Mouse (Mus musculus) heart, embryonic 11.5 days (tissue): ENCODE measurements around the gene Fam19a1. TPM values are rescaled to one million over a fixed set of nuclear protein-coding genes. Genes with fewer than 3 reads are reported as not detected.

Source experiments
- ATAC-seq: fragments of 200-750 bp; cut with Nextera tagmentation; replicated peaks from 2 replicates; pipeline ENCODE4 v1.8.0; 2017; ENCODE audit warnings: moderate library complexity; ENCODE audit not compliant: insufficient number of reproducible peaks, low FRiP score, low TSS enrichment
- H3K27ac ChIP-seq: fragments of 300-500 bp; sonication (generic); 2 replicates; pipeline ENCODE4 v1.5.1; 2014; ENCODE audit warnings: mild to moderate bottlenecking, low read depth, low read length
- H3K27me3 ChIP-seq: fragments of 300-500 bp; sonication (generic); 2 replicates; pipeline ENCODE4 v1.6.1; 2014; ENCODE audit warnings: mild to moderate bottlenecking, low read length, mixed read lengths; ENCODE audit not compliant: control insufficient read depth, insufficient read depth
- H3K36me3 ChIP-seq: fragments of 300-500 bp; sonication (generic); 2 replicates; pipeline ENCODE4 v1.6.1; 2014; ENCODE audit warnings: mild to moderate bottlenecking, low read length, moderate library complexity, mixed read lengths; ENCODE audit not compliant: control insufficient read depth, insufficient read depth
- H3K4me1 ChIP-seq: fragments of 300-500 bp; sonication (generic); 2 replicates; pipeline ENCODE4 v1.6.1; 2014; ENCODE audit warnings: low read length; ENCODE audit not compliant: control insufficient read depth, insufficient read depth
- H3K4me2 ChIP-seq: fragments of 300-500 bp; sonication (generic); 2 replicates; pipeline ENCODE4 v1.6.1; 2014; ENCODE audit warnings: mild to moderate bottlenecking, moderate library complexity
- H3K4me3 ChIP-seq: fragments of 300-500 bp; sonication (generic); 2 replicates; pipeline ENCODE4 v1.5.1; 2014; ENCODE audit warnings: low read depth, low read length
- H3K9ac ChIP-seq: fragments of 300-500 bp; sonication (generic); 2 replicates; pipeline ENCODE4 v1.6.1; 2014; ENCODE audit warnings: mild to moderate bottlenecking, low read depth, low read length, moderate library complexity
- H3K9me3 ChIP-seq: fragments of 300-500 bp; sonication (generic); replicated peaks from 2 replicates; pipeline ENCODE4 v1.6.1; 2016; ENCODE audit warnings: low read length; ENCODE audit not compliant: control insufficient read depth
- WGBS: fragments of 180-500 bp; shearing (Covaris S2); extraction: QIAGEN DNeasy Blood & Tissue Kit; methylation state at CpG from one replicate; pipeline ENCODE4 v1.1.7; 2014; ENCODE audit not compliant: insufficient replicate concordance; 5-methylcytosine and 5-hydroxymethylcytosine counted together
- polyA plus RNA-seq: library from polyadenylated mRNA; unstranded; fragments of >200 nt; fragmentation: Nextera tagmentation; extraction: Ambion mirVana; gene quantifications from 2 replicates; pipeline ENCODE4 v1.2.1, GENCODE M21; 2014

Fam19a1 gene
- polyA plus RNA-seq, 1 experiment from 2014 or later = 0.50 TPM

- no peak for ATAC-seq
- Histone ChIP-seq H3K27me3 (no peaks in the 10 kb centered on the region), H3K9ac (no peak overlapping the region), H3K27ac (no peak overlapping the region), H3K9me3 (no peaks in the 10 kb centered on the region), H3K4me2 (no peak overlapping the region), H3K4me1 (no peaks in the 10 kb centered on the region), H3K4me3 (no peak overlapping the region), H3K36me3 (no peaks in the 10 kb centered on the region)
- 54% methylated on average over 3 of the region's 3 CpGs for WGBS
Measured at GRCm38 (mm10) chr6:96432397-96432796, 319.4 kb downstream of the Fam19a1 start.

GRCm38 (mm10) chr6:96433896-96434295 lies 320.9 kb downstream of the Fam19a1 start:
- Histone ChIP-seq H3K27me3 (no peaks in the 10 kb centered on the region), H3K27ac (no peak overlapping the region), H3K4me2 (no peak overlapping the region), H3K4me1 (no peaks in the 10 kb centered on the region), H3K36me3 (no peaks in the 10 kb centered on the region), H3K4me3 (no peak overlapping the region), H3K9ac (no peak overlapping the region), H3K9me3 (no peaks in the 10 kb centered on the region)
- ATAC-seq = no peak
- 81% methylated on average over 1 of the region's 1 CpGs for WGBS

GRCm38 (mm10) chr6:96435545-96435944 lies 322.6 kb downstream of the Fam19a1 start:
- WGBS = 64% methylated on average over 2 of the region's 2 CpGs
- Histone ChIP-seq H3K4me3 (no peak overlapping the region), H3K4me1 (no peaks in the 10 kb centered on the region), H3K9ac (no peak overlapping the region), H3K4me2 (no peak overlapping the region), H3K9me3 (no peaks in the 10 kb centered on the region), H3K27me3 (no peaks in the 10 kb centered on the region), H3K27ac (no peak overlapping the region), H3K36me3 (no peaks in the 10 kb centered on the region)
- no peak for ATAC-seq

- H3K4me3 ChIP-seq = no peak overlapping the region
- no peak overlapping the region for H3K9ac ChIP-seq
- no peak for ATAC-seq
- H3K9me3 ChIP-seq = no peaks in the 10 kb centered on the region
- H3K27ac ChIP-seq = no peak overlapping the region
- no peak overlapping the region for H3K4me2 ChIP-seq
- WGBS = 72% methylated on average over 3 of the region's 3 CpGs
- H3K27me3 ChIP-seq = no peaks in the 10 kb centered on the region
- H3K36me3 ChIP-seq = no peaks in the 10 kb centered on the region
- H3K4me1 ChIP-seq = no peaks in the 10 kb centered on the region
Measured at GRCm38 (mm10) chr6:96437814-96438213, 324.9 kb downstream of the Fam19a1 start.

GRCm38 (mm10) chr6:96439419-96439818 lies 326.5 kb downstream of the Fam19a1 start:
- 87% methylated on average over 2 of the region's 2 CpGs for WGBS
- Histone ChIP-seq H3K9ac (no peak overlapping the region), H3K4me3 (no peak overlapping the region), H3K27ac (no peak overlapping the region), H3K36me3 (no peaks in the 10 kb centered on the region), H3K4me1 (no peaks in the 10 kb centered on the region), H3K9me3 (no peaks in the 10 kb centered on the region), H3K4me2 (no peak overlapping the region), H3K27me3 (no peaks in the 10 kb centered on the region)
- ATAC-seq = no peak

- H3K27me3 ChIP-seq = no peaks in the 10 kb centered on the region
- no peaks in the 10 kb centered on the region for H3K36me3 ChIP-seq
- no peak overlapping the region for H3K27ac ChIP-seq
- no peak for ATAC-seq
- WGBS = 89% methylated on average over 3 of the region's 3 CpGs
- no peaks in the 10 kb centered on the region for H3K9me3 ChIP-seq
- no peak overlapping the region for H3K4me3 ChIP-seq
- H3K9ac ChIP-seq = no peak overlapping the region
- H3K4me2 ChIP-seq = no peak overlapping the region
- no peaks in the 10 kb centered on the region for H3K4me1 ChIP-seq
Measured at GRCm38 (mm10) chr6:96441971-96442370, 329.0 kb downstream of the Fam19a1 start.

GRCm38 (mm10) chr6:96447466-96447865 lies 334.5 kb downstream of the Fam19a1 start:
- H3K4me1 ChIP-seq = no peaks in the 10 kb centered on the region
- no peaks in the 10 kb centered on the region for H3K36me3 ChIP-seq
- no peak overlapping the region for H3K27ac ChIP-seq
- WGBS = 81% methylated on average over 4 of the region's 4 CpGs
- no peak overlapping the region for H3K4me2 ChIP-seq
- H3K4me3 ChIP-seq = no peak overlapping the region
- H3K9ac ChIP-seq = no peak overlapping the region
- H3K27me3 ChIP-seq = no peaks in the 10 kb centered on the region
- H3K9me3 ChIP-seq = no peaks in the 10 kb centered on the region
- no peak for ATAC-seq

- Histone ChIP-seq H3K9ac (no peak overlapping the region), H3K4me2 (no peak overlapping the region), H3K27me3 (no peaks in the 10 kb centered on the region), H3K4me1 (no peaks in the 10 kb centered on the region), H3K9me3 (no peaks in the 10 kb centered on the region), H3K27ac (no peak overlapping the region), H3K36me3 (no peaks in the 10 kb centered on the region), H3K4me3 (no peak overlapping the region)
- WGBS = 65% methylated on average over 1 of the region's 1 CpGs
- ATAC-seq = no peak
Measured at GRCm38 (mm10) chr6:96456266-96456665, 343.3 kb downstream of the Fam19a1 start.

- Histone ChIP-seq H3K4me1 (no peaks in the 10 kb centered on the region), H3K36me3 (no peaks in the 10 kb centered on the region), H3K4me3 (no peak overlapping the region), H3K27me3 (no peaks in the 10 kb centered on the region), H3K9ac (no peak overlapping the region), H3K9me3 (no peaks in the 10 kb centered on the region), H3K4me2 (no peak overlapping the region), H3K27ac (no peak overlapping the region)
- WGBS = 48% methylated on average over 6 of the region's 6 CpGs
- 0 out of 2 replicates have a peak, but pooled peaks have one; percentile 14 for ATAC-seq
Measured at GRCm38 (mm10) chr6:96457590-96458259, 344.8 kb downstream of the Fam19a1 start.
